Mouse (Mus musculus) CD4-positive, CD25-positive, alpha-beta regulatory T cell, adult 2 months (primary cell): ENCODE measurements around the gene Glrx.

ENCODE experiments used
- DNase-seq: peaks from one replicate; pipeline ENCODE4 v3.0.0-alpha.2; 2012; ENCODE audit warnings: low read depth, low spot score

Glrx gene

GRCm38 (mm10) chr13:75883792-75884191 lies 44.1 kb downstream of the Glrx start:
- DNase-seq = no peak

- DNase-seq = no peak
Measured at GRCm38 (mm10) chr13:75891868-75892267, 52.2 kb downstream of the Glrx start.

- no peak for DNase-seq
Measured at GRCm38 (mm10) chr13:75892291-75892690, 52.6 kb downstream of the Glrx start.

- no peak for DNase-seq
Measured at GRCm38 (mm10) chr13:75892876-75893275, 53.2 kb downstream of the Glrx start.
